Mouse (Mus musculus) embryonic facial prominence, embryonic 12.5 days (tissue): ENCODE measurements around the gene Tmem208. TPM values are rescaled to one million over a fixed set of nuclear protein-coding genes. Genes with fewer than 3 reads are reported as not detected.

Experiments
- ATAC-seq: fragments of 200-750 bp; cut with Nextera tagmentation; 2 replicates; pipeline ENCODE4 v1.8.0; 2017; ENCODE audit not compliant: insufficient number of reproducible peaks, insufficient read depth, low FRiP score, low TSS enrichment
- H3K27ac ChIP-seq: fragments of 300-500 bp; sonication (generic); 2 replicates; pipeline ENCODE4 v1.5.1; 2016; ENCODE audit warnings: mild to moderate bottlenecking
- H3K27me3 ChIP-seq: fragments of 300-500 bp; sonication (generic); 2 replicates; pipeline ENCODE4 v1.6.1; 2016; ENCODE audit warnings: mild to moderate bottlenecking, moderate library complexity
- H3K36me3 ChIP-seq: fragments of 300-500 bp; sonication (generic); 2 replicates; pipeline ENCODE4 v1.6.1; 2016; ENCODE audit warnings: mild to moderate bottlenecking
- H3K4me1 ChIP-seq: fragments of 300-500 bp; sonication (generic); 2 replicates; pipeline ENCODE4 v1.6.1; 2016
- H3K4me2 ChIP-seq: fragments of 300-500 bp; sonication (generic); replicated peaks from 2 replicates; pipeline ENCODE4 v1.6.1; 2016; ENCODE audit warnings: mild to moderate bottlenecking, moderate library complexity
- H3K4me3 ChIP-seq: fragments of 300-500 bp; sonication (generic); 2 replicates; pipeline ENCODE4 v1.5.1; 2016; ENCODE audit warnings: mild to moderate bottlenecking
- H3K9ac ChIP-seq: fragments of 300-500 bp; sonication (generic); 2 replicates; pipeline ENCODE4 v1.6.1; 2016; ENCODE audit warnings: mild to moderate bottlenecking, moderate library complexity
- H3K9me3 ChIP-seq: fragments of 300-500 bp; sonication (generic); 2 replicates; pipeline ENCODE4 v1.6.1; 2016; ENCODE audit warnings: mild to moderate bottlenecking, moderate library complexity
- WGBS: fragments of 180-500 bp; shearing (Covaris S2); methylation state at CpG from one replicate; pipeline ENCODE4 v1.1.7; 2016; 5-methylcytosine and 5-hydroxymethylcytosine counted together
- polyA plus RNA-seq: library from polyadenylated mRNA; unstranded; fragments of >200 nt; fragmentation: Nextera tagmentation; extraction: Ambion mirVana; gene quantifications from 2 replicates; pipeline ENCODE4 v1.2.1, GENCODE M21; 2016

Gene Tmem208
- polyA plus RNA-seq, 1 experiment from 2014 or later, result 103 TPM

GRCm38 (mm10) chr8:105303396-105303795 lies 22.8 kb upstream of the Tmem208 start:
- H3K36me3 ChIP-seq, result peaks cover 72% of the 10 kb centered on the region
- no peak for ATAC-seq
- 87% methylated on average over 8 of the region's 8 CpGs for WGBS

DNA sequence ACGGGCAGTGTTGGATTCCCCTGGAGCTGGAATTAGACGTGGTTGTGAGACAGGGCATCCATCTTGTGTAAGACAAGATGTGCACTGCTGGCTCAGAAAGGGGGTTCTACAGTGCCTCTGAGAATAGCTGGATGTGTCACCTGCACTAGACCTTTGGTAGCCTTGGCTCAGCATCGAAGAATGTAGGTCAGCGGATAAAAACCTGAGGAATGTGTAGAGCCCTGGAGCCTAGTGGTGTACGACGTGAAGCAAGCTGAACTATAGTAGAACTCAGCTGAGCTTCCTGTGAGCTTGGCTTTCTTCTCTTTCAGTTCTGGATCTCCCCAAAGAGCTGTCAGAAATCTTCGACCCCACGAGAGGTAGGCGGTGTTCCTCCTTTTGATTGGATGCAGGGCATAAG lies 22.3 kb upstream of the Tmem208 start:
- H3K27ac ChIP-seq, result 0 out of 2 replicates have a peak overlapping the region, but pooled peaks have one; percentile 51
- no peak overlapping the region for H3K4me2 ChIP-seq
- peaks cover 76% of the 10 kb centered on the region for H3K36me3 ChIP-seq
- peaks cover 28% of the 10 kb centered on the region for H3K4me1 ChIP-seq
- no peaks in the 10 kb centered on the region for H3K9me3 ChIP-seq
- no peak for ATAC-seq
- no peak overlapping the region for H3K4me3 ChIP-seq
- H3K27me3 ChIP-seq, result no peaks in the 10 kb centered on the region
- WGBS, result 88% methylated on average over 9 of the region's 9 CpGs
- H3K9ac ChIP-seq, result no peak overlapping the region

More at GRCm38 (mm10) chr8:105303396-105303795, 22.8 kb upstream of the Tmem208 start:
- Histone ChIP-seq H3K27me3 (no peaks in the 10 kb centered on the region), H3K9me3 (no peaks in the 10 kb centered on the region), H3K4me1 (peaks cover 32% of the 10 kb centered on the region), H3K9ac (no peak overlapping the region), H3K27ac (no peak overlapping the region), H3K4me3 (no peak overlapping the region), H3K4me2 (no peak overlapping the region)

DNA sequence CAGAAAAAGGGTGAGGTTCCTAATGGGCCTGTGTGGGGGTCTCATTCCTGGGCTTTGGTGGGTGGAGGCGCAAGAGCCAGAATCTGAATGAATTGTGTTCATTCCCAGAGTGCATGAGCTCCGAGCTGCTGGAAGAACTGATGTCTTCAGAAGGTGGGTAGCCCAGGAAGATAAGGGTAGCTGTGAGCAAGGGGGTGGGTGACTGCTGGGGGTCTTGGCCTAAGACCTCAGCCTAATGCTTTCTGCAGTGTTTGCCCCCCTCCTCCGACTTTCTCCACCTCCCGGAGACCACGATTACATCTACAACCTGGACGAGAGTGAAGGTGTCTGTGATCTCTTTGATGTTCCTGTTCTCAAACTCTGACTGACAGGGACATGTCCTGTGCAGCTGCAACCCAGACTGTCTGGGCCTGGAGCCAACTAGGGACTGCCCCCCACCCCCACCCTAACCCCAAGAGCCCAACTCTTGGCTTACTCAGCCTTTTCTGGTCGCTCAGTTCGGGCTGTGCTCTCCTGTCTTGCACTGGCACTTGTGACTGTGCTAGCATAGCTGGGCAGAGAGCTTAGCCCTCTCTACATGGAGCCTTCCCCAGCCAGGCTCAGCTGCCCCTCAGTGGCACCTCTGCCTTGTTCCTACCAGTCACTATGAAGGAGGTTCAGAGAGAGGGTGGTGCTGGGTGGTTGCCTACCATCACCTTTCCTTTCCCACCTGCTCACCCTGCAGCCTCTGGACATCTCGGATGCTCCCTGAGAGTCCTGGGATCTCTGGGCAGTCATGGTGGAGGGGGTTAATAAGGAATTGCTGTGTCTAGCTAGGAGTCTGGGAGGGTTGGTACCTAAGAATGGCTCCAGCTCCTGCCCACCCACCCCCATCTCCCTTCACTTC lies 21.6 kb upstream of the Tmem208 start:
- peak overlapping the region; percentile 51; the same call in 1 of the 2 replicates for H3K27ac ChIP-seq
- no peaks in the 10 kb centered on the region for H3K27me3 ChIP-seq
- no peak overlapping the region for H3K9ac ChIP-seq
- H3K4me1 ChIP-seq, result peaks cover 25% of the 10 kb centered on the region
- ATAC-seq, result no peak
- 69% methylated on average over 9 of the region's 9 CpGs for WGBS
- H3K36me3 ChIP-seq, result peaks cover 73% of the 10 kb centered on the region
- no peak overlapping the region for H3K4me3 ChIP-seq
- H3K4me2 ChIP-seq, result no peak overlapping the region
- H3K9me3 ChIP-seq, result no peaks in the 10 kb centered on the region

GRCm38 (mm10) chr8:105305211-105306145 lies 20.7 kb upstream of the Tmem208 start, which contains the start of gene Elmo3:
TSS of gene Elmo3 (plus strand) at chr8:105305601.
- Histone ChIP-seq H3K4me2 (peak within 1 kb of the TSS; percentile 74), H3K9ac (peak within 1 kb of the TSS; percentile 49), H3K27me3 (no peaks in the 10 kb centered on the region), H3K9me3 (no peaks in the 10 kb centered on the region), H3K4me1 (peaks cover 25% of the 10 kb centered on the region), H3K36me3 (peaks cover 65% of the 10 kb centered on the region), H3K4me3 (peak within 1 kb of the TSS; percentile 32), H3K27ac (peak within 1 kb of the TSS; percentile 73)
- WGBS, result 6% methylated on average over 29 of the region's 30 CpGs
- peak; percentile 49 for ATAC-seq

GRCm38 (mm10) chr8:105306146-105306691 lies 19.9 kb upstream of the Tmem208 start:
- no peaks in the 10 kb centered on the region for H3K9me3 ChIP-seq
- no peaks in the 10 kb centered on the region for H3K27me3 ChIP-seq
- H3K36me3 ChIP-seq, result peaks cover 59% of the 10 kb centered on the region
- peak overlapping the region; percentile 32 for H3K4me3 ChIP-seq
- H3K4me1 ChIP-seq, result peaks cover 25% of the 10 kb centered on the region
- H3K9ac ChIP-seq, result peak overlapping the region; percentile 49
- WGBS, result 36% methylated on average over 5 of the region's 5 CpGs
- peak overlapping the region; percentile 73 for H3K27ac ChIP-seq
- ATAC-seq, result peak; percentile 39
- peak overlapping the region; percentile 74 for H3K4me2 ChIP-seq

GRCm38 (mm10) chr8:105307670-105308069 lies 18.5 kb upstream of the Tmem208 start:
- Histone ChIP-seq H3K36me3 (peaks cover 56% of the 10 kb centered on the region), H3K4me2 (no peak overlapping the region), H3K9ac (no peak overlapping the region), H3K27ac (no peak overlapping the region), H3K27me3 (no peaks in the 10 kb centered on the region), H3K4me3 (no peak overlapping the region), H3K9me3 (no peaks in the 10 kb centered on the region), H3K4me1 (peaks cover 25% of the 10 kb centered on the region)
- no peak for ATAC-seq
- WGBS, result 94% methylated on average over 13 of the region's 13 CpGs

DNA sequence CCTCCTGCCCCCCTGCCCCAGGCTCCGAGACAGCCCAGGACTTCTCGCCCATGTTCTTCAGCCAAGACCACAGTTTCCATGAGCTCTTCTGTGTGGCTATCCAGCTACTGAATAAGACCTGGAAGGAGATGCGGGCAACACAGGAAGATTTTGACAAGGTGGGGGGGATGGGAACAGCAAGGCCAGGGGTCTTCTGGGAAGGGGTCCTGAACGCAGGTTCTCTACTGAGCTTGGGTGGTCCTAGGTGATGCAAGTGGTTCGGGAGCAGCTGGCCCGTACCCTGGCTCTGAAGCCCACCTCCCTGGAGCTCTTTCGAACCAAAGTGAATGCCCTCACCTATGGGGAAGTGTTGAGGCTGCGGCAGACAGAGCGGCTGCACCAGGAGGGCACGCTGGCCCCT lies 17.7 kb upstream of the Tmem208 start:
- 95% methylated on average over 10 of the region's 10 CpGs for WGBS
- H3K9me3 ChIP-seq, result no peaks in the 10 kb centered on the region
- H3K4me1 ChIP-seq, result peaks cover 25% of the 10 kb centered on the region
- no peak overlapping the region for H3K4me2 ChIP-seq
- no peaks in the 10 kb centered on the region for H3K27me3 ChIP-seq
- H3K27ac ChIP-seq, result no peak overlapping the region
- peaks cover 57% of the 10 kb centered on the region for H3K36me3 ChIP-seq
- H3K9ac ChIP-seq, result no peak overlapping the region
- no peak overlapping the region for H3K4me3 ChIP-seq
- no peak for ATAC-seq

DNA sequence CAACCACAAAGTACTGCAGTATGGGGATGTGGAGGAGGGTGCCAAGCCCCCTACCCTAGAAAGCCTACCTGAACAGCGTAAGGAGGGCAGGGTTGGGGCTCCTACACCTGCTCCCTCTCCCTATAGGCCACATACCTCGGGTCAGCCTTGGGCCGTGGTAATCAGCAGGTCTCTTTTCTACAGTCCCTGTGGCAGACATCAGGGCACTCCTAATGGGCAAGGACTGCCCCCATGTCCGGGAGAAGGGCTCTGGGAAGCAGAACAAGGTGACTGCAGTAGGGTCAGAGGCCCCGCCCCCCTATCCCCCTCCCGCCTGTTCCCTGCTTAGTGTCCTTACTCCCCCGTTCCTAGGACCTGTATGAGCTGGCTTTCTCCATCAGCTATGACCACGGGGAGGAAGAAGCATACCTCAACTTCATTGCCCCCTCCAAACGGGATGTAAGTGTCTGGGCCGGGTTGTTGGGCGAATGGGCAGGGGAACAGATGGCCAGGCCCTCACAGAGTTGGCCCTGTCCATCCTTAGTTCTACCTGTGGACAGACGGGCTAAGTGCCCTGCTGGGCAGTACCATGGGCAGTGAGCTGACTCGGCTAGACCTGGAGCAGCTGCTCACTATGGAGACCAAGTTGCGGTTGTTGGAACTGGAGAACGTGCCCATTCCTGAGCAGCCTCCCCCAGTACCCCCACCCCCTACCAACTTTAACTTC lies 16.9 kb upstream of the Tmem208 start:
- Histone ChIP-seq H3K4me2 (no peak overlapping the region), H3K27me3 (no peaks in the 10 kb centered on the region), H3K27ac (no peak overlapping the region), H3K9me3 (no peaks in the 10 kb centered on the region), H3K9ac (no peak overlapping the region), H3K4me3 (no peak overlapping the region), H3K36me3 (peaks cover 57% of the 10 kb centered on the region), H3K4me1 (peaks cover 24% of the 10 kb centered on the region)
- ATAC-seq, result no peak
- 83% methylated on average over 15 of the region's 15 CpGs for WGBS

DNA sequence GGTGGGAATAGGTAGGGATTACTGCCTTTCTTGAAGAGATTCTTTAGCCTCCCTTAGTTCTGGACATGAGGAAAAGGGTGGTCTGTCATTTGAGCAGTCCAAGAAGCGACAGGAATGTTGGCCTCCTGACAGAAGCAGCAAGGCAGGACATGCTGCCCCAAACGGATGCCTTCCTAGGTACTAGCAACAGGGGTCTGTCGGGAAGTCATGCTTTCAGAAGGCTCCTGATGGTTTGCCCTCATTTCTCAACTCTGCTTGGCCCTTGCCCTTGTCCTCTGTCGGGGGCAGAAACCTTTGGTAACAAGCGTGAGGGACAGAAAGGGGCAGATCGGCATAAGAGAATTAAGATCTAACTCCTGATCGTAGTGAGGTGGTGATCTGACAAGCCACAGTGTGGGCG lies 16.0 kb upstream of the Tmem208 start:
- H3K9me3 ChIP-seq, result no peaks in the 10 kb centered on the region
- no peaks in the 10 kb centered on the region for H3K27me3 ChIP-seq
- no peak overlapping the region for H3K4me3 ChIP-seq
- no peak overlapping the region for H3K9ac ChIP-seq
- WGBS, result 87% methylated on average over 8 of the region's 8 CpGs
- ATAC-seq, result no peak
- H3K4me2 ChIP-seq, result no peak overlapping the region
- H3K36me3 ChIP-seq, result peaks cover 62% of the 10 kb centered on the region
- peaks cover 16% of the 10 kb centered on the region for H3K4me1 ChIP-seq
- no peak overlapping the region for H3K27ac ChIP-seq

GRCm38 (mm10) chr8:105311718-105312117 lies 14.4 kb upstream of the Tmem208 start:
- no peak overlapping the region for H3K27ac ChIP-seq
- H3K4me3 ChIP-seq, result no peak overlapping the region
- no peak overlapping the region for H3K4me2 ChIP-seq
- 85% methylated on average over 1 of the region's 1 CpGs for WGBS
- no peak overlapping the region for H3K9ac ChIP-seq
- no peaks in the 10 kb centered on the region for H3K27me3 ChIP-seq
- peaks cover under 1% of the 10 kb centered on the region; the same call in 1 of the 2 replicates for H3K4me1 ChIP-seq
- H3K36me3 ChIP-seq, result peaks cover 72% of the 10 kb centered on the region
- no peaks in the 10 kb centered on the region for H3K9me3 ChIP-seq
- no peak for ATAC-seq
